Mouse (Mus musculus) cerebellum, adult 2 months (tissue): ENCODE data around the gene Wasf1.

ENCODE experiments used
- CTCF ChIP-seq: fragments of 200-500 bp; IDR thresholded peaks from 2 replicates; pipeline ENCODE4 v1.5.1; 2011; ENCODE audit warnings: low read depth, mild to moderate bottlenecking, control low read depth, low read length, moderate library complexity, borderline replicate concordance; ENCODE audit not compliant: insufficient read depth
- POLR2A ChIP-seq: fragments of 200-500 bp; IDR thresholded peaks from 2 replicates; pipeline ENCODE4 v1.6.1; 2011; ENCODE audit warnings: low read length, control low read depth, borderline replicate concordance; ENCODE audit not compliant: insufficient read depth

DNA sequence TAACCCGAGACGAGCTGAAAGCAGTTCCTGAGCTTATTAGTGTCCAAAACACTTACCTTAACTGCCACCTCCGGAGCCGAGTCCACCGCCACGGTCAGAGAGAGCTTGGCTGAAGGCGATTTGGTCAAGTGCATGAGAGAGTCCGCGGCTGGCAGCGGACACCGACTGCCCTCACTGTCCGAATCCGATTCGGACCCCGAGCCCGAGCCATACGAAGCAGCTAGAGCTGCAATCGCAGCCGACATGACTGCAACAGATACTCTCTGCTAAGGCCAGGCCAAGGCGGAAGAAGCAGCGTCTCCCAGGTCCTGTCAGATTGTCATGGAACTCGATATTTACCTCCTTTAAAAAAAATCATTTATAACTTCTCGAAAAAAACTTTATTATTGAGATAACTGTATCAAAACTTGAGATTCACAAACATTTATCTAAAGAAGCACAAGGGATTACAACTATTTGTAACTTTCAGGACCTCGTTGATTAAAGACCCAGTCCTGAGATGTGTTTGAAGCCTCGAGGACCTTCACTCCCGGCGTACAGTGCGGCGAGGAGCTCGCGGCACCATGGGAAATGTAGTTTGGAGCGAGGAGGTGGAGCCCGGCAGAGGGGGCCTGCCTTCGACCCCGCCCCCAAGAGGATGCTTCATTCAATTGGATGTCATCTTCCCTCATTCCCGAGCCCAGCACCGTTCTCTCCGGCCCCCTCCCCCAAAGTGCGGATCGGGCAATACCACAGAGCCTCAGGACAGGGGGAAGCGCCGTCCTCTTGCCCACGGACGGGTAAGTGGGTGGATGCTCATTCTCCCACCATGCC lies at the start of gene Wasf1, which contains the start of gene Cdc40:
- TF ChIP-seq POLR2A (peak; percentile 72; the same call in 1 of the 2 replicates), CTCF (no peak)
